Mouse (Mus musculus): ENCODE data around the gene Add3.

GRCm38 (mm10) chr19:53119255-53119795, 20.9 kb upstream of the Add3 start:
- no peak for TF ChIP-seq CTCF (IDR thresholded peaks at IDR 0.05; ENCODE audit: low read depth, low read length)
- TF ChIP-seq POLR2A (IDR thresholded peaks at IDR 0.05; ENCODE audit: borderline replicate concordance, low read depth, low read length): no peak
